Mouse (Mus musculus) intestine, postnatal 0 days (tissue): ENCODE data around the gene Mb21d2. TPM values are rescaled to one million over a fixed set of nuclear protein-coding genes. Genes with fewer than 3 reads are reported as not detected.
A peak's percentile ranks its signal among the peaks of the same experiment; 100 is the strongest.

ENCODE experiments used
- ATAC-seq: fragments of 200-750 bp; cut with Nextera tagmentation; 2 replicates; pipeline ENCODE4 v1.8.0; 2017; ENCODE audit warnings: mild to moderate bottlenecking, moderate TSS enrichment, moderate library complexity
- H3K27ac ChIP-seq: fragments of 300-500 bp; sonication (generic); 2 replicates; pipeline ENCODE4 v1.5.1; 2014; ENCODE audit warnings: mild to moderate bottlenecking, low read depth, low read length, moderate library complexity
- H3K27me3 ChIP-seq: fragments of 300-500 bp; sonication (generic); replicated peaks from 2 replicates; pipeline ENCODE4 v1.6.1; 2014; ENCODE audit warnings: low read length, mixed read lengths; ENCODE audit not compliant: control insufficient read depth, insufficient read depth
- H3K36me3 ChIP-seq: fragments of 300-500 bp; sonication (generic); 2 replicates; pipeline ENCODE4 v1.6.1; 2014; ENCODE audit warnings: mild to moderate bottlenecking, moderate library complexity; ENCODE audit not compliant: control insufficient read depth, insufficient read depth
- H3K4me1 ChIP-seq: fragments of 300-500 bp; sonication (generic); replicated peaks from 2 replicates; pipeline ENCODE4 v1.6.1; 2014; ENCODE audit warnings: antibody characterized with exemption, low read length, mixed read lengths; ENCODE audit not compliant: control insufficient read depth, insufficient read depth
- H3K4me2 ChIP-seq: fragments of 300-500 bp; sonication (generic); replicated peaks from 2 replicates; pipeline ENCODE4 v1.6.1; 2014; ENCODE audit warnings: low read depth, mild to moderate bottlenecking, moderate library complexity
- H3K4me3 ChIP-seq: fragments of 300-500 bp; sonication (generic); 2 replicates; pipeline ENCODE4 v1.5.1; 2014; ENCODE audit warnings: low read depth, low read length
- H3K9ac ChIP-seq: fragments of 300-500 bp; sonication (generic); 2 replicates; pipeline ENCODE4 v1.6.1; 2014; ENCODE audit warnings: mild to moderate bottlenecking, low read depth, low read length
- H3K9me3 ChIP-seq: fragments of 300-500 bp; sonication (generic); 2 replicates; pipeline ENCODE4 v1.6.1; 2016; ENCODE audit warnings: mixed run types; ENCODE audit not compliant: control insufficient read depth
- CTCF ChIP-seq: sonication (generic); IDR thresholded peaks from 2 replicates; pipeline ENCODE4 v1.5.1; 2016; ENCODE audit warnings: low read depth, mild to moderate bottlenecking, control low read depth, antibody characterized with exemption, moderate library complexity
- WGBS: fragments of 180-500 bp; shearing (Covaris S2); extraction: QIAGEN DNeasy Blood & Tissue Kit; methylation state at CpG from one replicate; pipeline ENCODE4 v1.1.7; 2014; 5-methylcytosine and 5-hydroxymethylcytosine counted together
- polyA plus RNA-seq: library from polyadenylated mRNA; unstranded; fragments of >200 nt; fragmentation: Nextera tagmentation; extraction: Ambion mirVana; gene quantifications from 2 replicates; pipeline ENCODE4 v1.2.1, GENCODE M21; 2015

The Mb21d2 gene
- polyA plus RNA-seq, 1 experiment from 2014 or later: 6.8 TPM

DNA sequence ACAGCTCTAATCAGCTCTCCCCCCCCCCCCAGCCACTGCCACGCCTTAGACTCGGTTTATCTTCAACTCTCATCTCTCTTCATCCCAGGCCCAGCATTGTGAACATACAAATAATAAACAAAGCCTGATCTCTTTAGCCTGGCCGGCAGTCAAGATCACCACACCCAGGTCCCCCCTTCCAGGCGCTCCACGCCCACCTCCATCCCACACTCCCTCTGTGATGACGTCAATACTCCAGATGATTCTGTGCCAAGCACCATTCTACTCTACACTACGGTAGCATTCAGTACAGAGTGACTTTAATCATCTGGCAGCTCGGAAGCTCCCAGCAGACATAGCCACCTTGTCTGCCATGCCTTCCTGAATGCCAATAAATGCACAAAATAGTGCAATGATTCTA is 47.7 kb downstream of the Mb21d2 start:
- H3K4me2 ChIP-seq: no peak overlapping the region
- H3K27me3 ChIP-seq: no peaks in the 10 kb centered on the region
- no peak overlapping the region for H3K9ac ChIP-seq
- ATAC-seq: no peak
- H3K36me3 ChIP-seq: no peaks in the 10 kb centered on the region
- TF ChIP-seq CTCF: no peak
- peaks cover 12% of the 10 kb centered on the region; the same call in 1 of the 2 replicates for H3K4me1 ChIP-seq
- no peak overlapping the region for H3K4me3 ChIP-seq
- H3K9me3 ChIP-seq: no peaks in the 10 kb centered on the region
- WGBS: 39% methylated on average over 8 of the region's 8 CpGs
- no peak overlapping the region for H3K27ac ChIP-seq

- Histone ChIP-seq H3K9ac (no peak overlapping the region), H3K4me3 (no peak overlapping the region), H3K4me2 (peak overlapping the region; percentile 47; the same call in 1 of the 2 replicates), H3K27me3 (no peaks in the 10 kb centered on the region), H3K4me1 (peaks cover 12% of the 10 kb centered on the region; the same call in 1 of the 2 replicates), H3K9me3 (no peaks in the 10 kb centered on the region), H3K36me3 (no peaks in the 10 kb centered on the region), H3K27ac (no peak overlapping the region)
- WGBS: 33% methylated on average over 8 of the region's 8 CpGs
- no peak for TF ChIP-seq CTCF
- no peak for ATAC-seq
Observed at GRCm38 (mm10) chr16:28880756-28881155, 48.7 kb downstream of the Mb21d2 start.

DNA sequence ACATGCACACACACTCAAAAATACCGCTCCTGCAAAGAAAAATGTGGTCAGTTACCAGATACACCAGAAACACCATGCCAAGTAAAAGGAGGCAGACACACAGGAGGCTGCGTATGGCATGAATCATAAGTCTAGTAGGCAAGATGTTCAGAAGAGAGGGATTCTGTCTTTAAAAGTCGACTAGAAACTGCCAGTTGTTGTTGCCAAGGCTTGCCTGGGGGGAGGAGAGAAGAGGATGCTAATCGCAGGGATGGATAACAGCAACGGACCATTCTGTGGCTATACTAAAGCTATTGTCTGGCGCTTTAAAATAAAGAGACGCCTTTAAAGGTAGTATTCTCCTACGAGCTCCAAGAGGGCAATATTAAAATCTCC is 49.2 kb downstream of the Mb21d2 start:
- Histone ChIP-seq H3K9ac (no peak overlapping the region), H3K4me1 (peaks cover 12% of the 10 kb centered on the region; the same call in 1 of the 2 replicates), H3K4me2 (peak overlapping the region; percentile 47; the same call in 1 of the 2 replicates), H3K27ac (peak overlapping the region; percentile 47), H3K9me3 (no peaks in the 10 kb centered on the region), H3K36me3 (no peaks in the 10 kb centered on the region), H3K27me3 (no peaks in the 10 kb centered on the region), H3K4me3 (no peak overlapping the region)
- TF ChIP-seq CTCF: no peak
- ATAC-seq: no peak
- 47% methylated on average over 8 of the region's 8 CpGs for WGBS

DNA sequence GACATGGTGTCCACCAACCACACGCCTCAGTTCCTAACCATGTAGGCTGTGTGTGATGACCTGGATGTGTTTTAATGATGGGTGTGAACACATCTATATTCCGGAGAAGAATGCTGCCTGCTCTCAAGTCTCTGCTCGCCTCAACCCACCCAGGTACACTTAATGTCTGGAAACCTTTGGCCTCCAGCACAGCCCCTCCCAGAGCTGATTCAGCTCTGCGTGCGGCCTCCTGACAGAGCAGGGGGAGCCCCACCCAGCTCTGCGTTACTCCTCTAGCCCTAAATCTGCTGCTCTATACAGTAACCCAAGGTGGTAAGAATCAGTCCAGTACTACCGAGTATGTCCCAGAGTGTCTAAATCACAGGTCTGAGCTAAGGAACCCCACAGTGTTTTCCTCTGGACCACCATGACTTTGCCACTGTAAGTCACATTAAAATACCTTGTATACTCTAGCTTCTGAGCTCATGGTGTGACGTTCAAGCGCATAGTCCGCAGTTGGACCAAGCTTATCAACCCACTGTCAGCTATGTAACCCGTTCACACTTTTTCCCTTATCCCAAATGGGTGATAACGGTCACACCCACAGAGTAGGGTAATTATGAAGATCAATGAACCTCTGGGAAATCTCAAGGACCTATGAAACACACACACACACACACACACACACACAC is 49.7 kb downstream of the Mb21d2 start:
- Histone ChIP-seq H3K4me1 (peaks cover 12% of the 10 kb centered on the region; the same call in 1 of the 2 replicates), H3K27ac (peak overlapping the region; percentile 47), H3K4me2 (peak overlapping the region; percentile 47), H3K9me3 (no peaks in the 10 kb centered on the region), H3K4me3 (no peak overlapping the region), H3K9ac (no peak overlapping the region), H3K36me3 (no peaks in the 10 kb centered on the region), H3K27me3 (no peaks in the 10 kb centered on the region)
- no peak for TF ChIP-seq CTCF
- peak; percentile 91 for ATAC-seq
- 37% methylated on average over 12 of the region's 12 CpGs for WGBS

GRCm38 (mm10) chr16:28877162-28877662 is 52.3 kb downstream of the Mb21d2 start:
- no peak overlapping the region for H3K4me3 ChIP-seq
- H3K9ac ChIP-seq: no peak overlapping the region
- H3K4me1 ChIP-seq: peaks cover 12% of the 10 kb centered on the region; the same call in 1 of the 2 replicates
- no peaks in the 10 kb centered on the region for H3K9me3 ChIP-seq
- WGBS: 67% methylated on average over 9 of the region's 9 CpGs
- H3K36me3 ChIP-seq: no peaks in the 10 kb centered on the region
- H3K27me3 ChIP-seq: no peaks in the 10 kb centered on the region
- H3K27ac ChIP-seq: no peak overlapping the region
- no peak overlapping the region for H3K4me2 ChIP-seq
- no peak for TF ChIP-seq CTCF
- ATAC-seq: no peak

DNA sequence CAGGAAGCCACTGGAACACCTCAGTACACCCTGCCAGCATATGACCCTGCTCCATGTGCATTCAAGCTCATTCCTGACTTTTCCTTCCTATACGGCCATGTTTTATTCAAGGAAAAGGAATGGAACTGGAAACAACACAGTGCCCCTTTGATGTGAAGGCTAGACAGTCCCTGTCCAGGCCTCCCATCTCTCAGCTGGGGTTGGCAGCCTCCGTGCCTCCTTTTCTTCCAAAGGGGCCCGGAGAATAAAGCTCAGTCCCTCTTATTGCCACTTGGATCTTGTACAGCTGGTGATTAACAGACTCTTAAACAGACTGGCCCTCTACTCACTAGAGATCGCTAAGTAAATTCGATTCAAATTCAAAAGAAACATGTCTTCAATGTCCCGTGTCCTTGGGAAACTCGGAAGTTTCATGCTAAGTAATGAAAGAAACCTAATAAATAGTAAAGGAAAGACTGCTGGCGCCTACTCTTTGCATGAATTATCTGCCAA is 56.0 kb downstream of the Mb21d2 start:
- Histone ChIP-seq H3K4me2 (no peak overlapping the region), H3K27ac (no peak overlapping the region), H3K27me3 (no peaks in the 10 kb centered on the region), H3K36me3 (no peaks in the 10 kb centered on the region), H3K4me3 (no peak overlapping the region), H3K9me3 (no peaks in the 10 kb centered on the region), H3K9ac (no peak overlapping the region), H3K4me1 (peaks cover 4% of the 10 kb centered on the region; the same call in 1 of the 2 replicates)
- no peak for TF ChIP-seq CTCF
- WGBS: 71% methylated on average over 8 of the region's 8 CpGs
- no peak for ATAC-seq
